Mouse (Mus musculus) spleen, adult 2 months (tissue): ENCODE measurements at regions not wholly inside any gene's neighbourhood (a gene's known extent, or its start where the extent isn't known, plus 50 kb on each side); places are given as distances from the start of the nearest gene placed in this dataset.

Experiments used
- CTCF ChIP-seq: fragments of 200-500 bp; IDR thresholded peaks from 2 replicates; pipeline ENCODE4 v1.5.1; 2011; ENCODE audit warnings: mild to moderate bottlenecking, inconsistent platforms; ENCODE audit not compliant: insufficient read depth, insufficient read length, insufficient replicate concordance; ENCODE audit errors: extremely low read depth
- POLR2A ChIP-seq: fragments of 200-500 bp; IDR thresholded peaks from 2 replicates; pipeline ENCODE4 v1.6.1; 2011; ENCODE audit warnings: low read depth, low read length, inconsistent platforms

DNA sequence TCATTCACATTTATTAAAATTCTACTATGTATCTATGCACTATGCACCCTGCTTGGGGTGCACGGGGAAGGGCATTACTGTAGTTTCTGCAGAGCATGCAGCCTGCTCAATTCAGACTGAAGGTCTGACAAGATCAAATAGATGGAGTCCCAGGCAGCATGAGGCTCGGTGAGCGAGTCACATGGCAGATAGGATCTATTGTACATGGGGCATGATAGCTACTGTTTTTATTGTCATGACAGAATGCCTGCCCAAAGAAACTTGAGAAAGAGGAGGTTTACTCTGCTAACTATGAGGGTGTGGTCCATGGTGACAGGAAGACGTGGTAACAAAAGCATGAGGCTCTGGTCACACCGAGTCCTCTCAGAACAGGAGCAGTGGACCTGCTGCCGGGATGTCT, 203.1 kb upstream of the Sesn3 start:
- TF ChIP-seq POLR2A = no peak
- TF ChIP-seq CTCF = no peak
